Mouse (Mus musculus) layer of hippocampus, adult 2 months (tissue): ENCODE measurements around the gene Fam234a. TPM values are rescaled to one million over a fixed set of nuclear protein-coding genes. Genes with fewer than 3 reads are reported as not detected.
"Not testable (repeated sequence)": the region's sequence is repeated elsewhere in the genome, so short reads cannot be mapped to it uniquely, and the experiment has no call there.

ENCODE experiments used
- DNase-seq, 2 experiments: peaks; one replicate each; pipeline ENCODE4 v3.0.0; 2022; ENCODE audit warnings: low spot score in 2 of 2
- H3K27ac ChIP-seq: fragments of 200-600 bp; 2 replicates; pipeline ENCODE4 v1.8.1; 2022
- H3K4me3 ChIP-seq: fragments of 200-600 bp; 2 replicates; pipeline ENCODE4 v1.8.1; 2022; ENCODE audit warnings: mild to moderate bottlenecking
- CTCF ChIP-seq: fragments of 200-600 bp; conservative IDR thresholded peaks from 2 replicates; pipeline ENCODE4 v1.8.1; 2022; ENCODE audit warnings: antibody characterized with exemption, mild to moderate bottlenecking, moderate library complexity
- total RNA-seq, 2 experiments: library from RNA; stranded (reverse); gene quantifications; 2 replicates each; pipeline ENCODE4 v1.2.3; 2021

The Fam234a gene
- total RNA-seq, 2 experiments from 2014 or later, result 18.8 to 21.0 TPM

GRCm38 (mm10) chr17:26191486-26191885, 52.6 kb downstream of the Fam234a start:
- TF ChIP-seq CTCF, result peak; percentile 28; the same call in 1 of the 2 replicates
- not testable (repeated sequence) for H3K4me3 ChIP-seq, DNase-seq, H3K27ac ChIP-seq

- H3K4me3 ChIP-seq, result no peak overlapping the region
- H3K27ac ChIP-seq, result no peak overlapping the region
- DNase-seq, result no peak
- no peak for TF ChIP-seq CTCF
These were observed 55.8 kb downstream of the Fam234a start for GRCm38 (mm10) chr17:26188091-26188805.

DNA sequence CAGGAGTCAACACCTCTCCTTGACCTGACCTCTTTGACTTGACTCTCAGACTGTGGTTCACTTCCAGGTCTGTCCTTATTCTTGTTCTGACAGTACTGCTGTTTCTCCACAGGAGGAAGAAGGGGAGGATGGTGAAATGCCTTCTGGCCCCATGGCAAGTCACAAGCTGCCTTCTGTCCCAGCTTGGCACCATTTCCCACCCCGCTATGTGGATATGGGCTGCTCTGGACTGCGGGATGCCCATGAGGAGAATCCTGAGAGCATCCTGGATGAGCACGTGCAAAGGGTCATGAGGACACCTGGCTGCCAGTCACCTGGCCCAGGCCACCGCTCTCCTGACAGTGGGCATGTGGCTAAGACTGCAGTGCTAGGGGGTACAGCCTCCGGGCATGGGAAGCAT, 56.5 kb downstream of the Fam234a start:
- no peak for TF ChIP-seq CTCF
- Histone ChIP-seq H3K4me3 (no peak overlapping the region), H3K27ac (no peak overlapping the region)
- no peak for DNase-seq

GRCm38 (mm10) chr17:26181179-26181578, 62.9 kb downstream of the Fam234a start:
- DNase-seq, result no peak
- no peak for TF ChIP-seq CTCF
- no peak overlapping the region for H3K4me3 ChIP-seq
- H3K27ac ChIP-seq, result peak overlapping the region; percentile 29; the same call in 1 of the 2 replicates

GRCm38 (mm10) chr17:26178611-26179010, 65.4 kb downstream of the Fam234a start:
- no peak overlapping the region for H3K4me3 ChIP-seq
- no peak for DNase-seq
- no peak for TF ChIP-seq CTCF
- H3K27ac ChIP-seq, result no peak overlapping the region

GRCm38 (mm10) chr17:26175248-26175647, 68.8 kb downstream of the Fam234a start:
- H3K4me3 ChIP-seq, H3K27ac ChIP-seq, DNase-seq: not testable (repeated sequence)
- TF ChIP-seq CTCF, result peak; percentile 68

DNA sequence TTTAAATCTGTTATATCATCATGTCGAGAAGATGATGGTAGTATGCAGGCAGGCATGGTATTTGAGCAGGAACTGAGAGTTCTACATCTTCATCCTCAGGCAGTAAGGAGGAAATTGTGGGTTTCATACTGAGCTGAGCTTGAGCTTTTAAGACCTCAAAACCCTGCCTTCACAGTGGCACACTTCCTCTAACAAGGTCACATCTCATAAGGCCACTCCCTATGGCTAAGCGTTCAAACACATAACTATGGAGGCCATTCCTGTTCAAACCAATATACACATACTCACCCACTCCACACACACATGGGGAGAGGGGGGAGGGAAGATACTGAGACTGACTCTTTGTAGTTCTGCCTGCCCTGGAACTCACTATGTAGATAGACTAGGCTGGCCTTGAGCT, 76.0 kb downstream of the Fam234a start:
- Histone ChIP-seq H3K27ac (no peak overlapping the region), H3K4me3 (no peak overlapping the region)
- DNase-seq, result no peak
- TF ChIP-seq CTCF, result no peak

GRCm38 (mm10) chr17:26162736-26163135, 81.3 kb downstream of the Fam234a start:
- H3K4me3 ChIP-seq, result no peak overlapping the region
- no peak overlapping the region for H3K27ac ChIP-seq
- no peak for TF ChIP-seq CTCF
- DNase-seq, result no peak

Other genes with a start within 250 kb of the Fam234a start
- gene Rab11fip3, start 174.7 kb downstream of the Fam234a start, total RNA-seq, result 100 to 1,000 TPM; 108 to 115 TPM
- gene Decr2, start 153.9 kb downstream of the Fam234a start, total RNA-seq, result 10 to 100 TPM; 26.7 to 28.9 TPM
- 1 to 10 TPM; 5.7 to 6.7 TPM for gene Nme4, start 148.6 kb downstream of the Fam234a start, total RNA-seq
- 10 to 100 TPM; 14.1 to 14.2 TPM for gene Tmem8, start 130.9 kb downstream of the Fam234a start, total RNA-seq
- gene Mrpl28, start 120.7 kb downstream of the Fam234a start, total RNA-seq, result 10 to 100 TPM; 59.7 to 63.9 TPM
- gene Axin1, start 105.6 kb downstream of the Fam234a start, total RNA-seq, result 10 to 100 TPM; 24.3 to 25.2 TPM
- under 1 TPM in 1 of 2 experiments, not detected in 1; 0.61 TPM for gene Pdia2, start 45.2 kb downstream of the Fam234a start, total RNA-seq
- 10 to 100 TPM; 49.2 to 56.9 TPM for gene Rgs11, start 41.3 kb downstream of the Fam234a start, total RNA-seq
- gene Arhgdig, start 36.5 kb downstream of the Fam234a start, total RNA-seq, result 10 to 100 TPM; 59.4 to 61.4 TPM
- gene Luc7l, start 8.7 kb upstream of the Fam234a start, total RNA-seq, result 10 to 100 TPM; 87.5 to 91.9 TPM
- gene Neurl1b, start 170.6 kb upstream of the Fam234a start, total RNA-seq, result 10 to 100 TPM; 68.8 to 75.0 TPM